In genomic region chr1:64008031-64008430, GRCm38 (mm10) we compare ENCODE assay signal across 24 mouse cellular contexts.
"Had no signal": no experiment of that assay in that cellular context is flagged by ENCODE, and none has a peak within 500 bp of the region (broad histone marks: within the 10 kb centered on the region; RNA-seq: fewer than 3 reads in every experiment).

No protein-coding gene starts in this region.

- H3K36me3 ChIP-seq: heart, embryonic 13.5 days; heart, embryonic 15.5 days; kidney, embryonic 15.5 days; limb, embryonic 13.5 days; limb, embryonic 15.5 days; liver, embryonic 12.5 days had no signal

- H3K4me1 ChIP-seq: heart, embryonic 13.5 days; heart, embryonic 15.5 days; kidney, embryonic 15.5 days; limb, embryonic 15.5 days; liver, embryonic 12.5 days had no signal

- ATAC-seq: hindbrain, embryonic 16.5 days; intestine, embryonic 16.5 days; liver, embryonic 12.5 days had no signal

- H3K4me2 ChIP-seq: heart, embryonic 11.5 days; heart, embryonic 13.5 days; heart, embryonic 15.5 days; hindbrain, embryonic 14.5 days; kidney, embryonic 15.5 days; limb, embryonic 13.5 days; limb, embryonic 15.5 days; liver, embryonic 12.5 days had no signal

- DNase-seq: gastrocnemius, postnatal 14 days; gastrocnemius, postnatal 36 days; heart, adult 18-20 months; heart, postnatal 14 days; heart, postnatal 36 days; kidney, adult 11 months; kidney, adult 2 months; kidney, adult 9 months; kidney, postnatal 14 days; kidney, postnatal 36 days; layer of hippocampus, adult 9-11 months; layer of hippocampus, postnatal 36 days had no signal

- H3K9me3 ChIP-seq: heart, embryonic 13.5 days; heart, embryonic 15.5 days; kidney, embryonic 15.5 days; limb, embryonic 13.5 days; limb, embryonic 15.5 days; liver, embryonic 12.5 days had no signal

- H3K4me3 ChIP-seq: heart, embryonic 13.5 days; heart, embryonic 15.5 days; kidney, embryonic 15.5 days; limb, embryonic 13.5 days; limb, embryonic 15.5 days; liver, embryonic 12.5 days had no signal

- H3K27ac ChIP-seq: heart, embryonic 13.5 days; heart, embryonic 15.5 days; hindbrain, embryonic 14.5 days; kidney, embryonic 15.5 days; kidney, postnatal 0 days; limb, embryonic 13.5 days; limb, embryonic 15.5 days; liver, embryonic 12.5 days; liver, embryonic 14.5 days had no signal

- H3K27me3 ChIP-seq: heart, embryonic 13.5 days; heart, embryonic 15.5 days; kidney, embryonic 15.5 days; limb, embryonic 13.5 days; limb, embryonic 15.5 days; liver, embryonic 12.5 days had no signal

- H3K9ac ChIP-seq: heart, embryonic 13.5 days; heart, embryonic 15.5 days; hindbrain, embryonic 14.5 days; kidney, embryonic 15.5 days; limb, embryonic 13.5 days; limb, embryonic 15.5 days; liver, embryonic 12.5 days; liver, embryonic 14.5 days had no signal
